Mouse (Mus musculus) bone marrow, adult 2 months (tissue): Measurements from ENCODE around the gene Rhbdl1. TPM values are rescaled to one million over a fixed set of nuclear protein-coding genes. Genes with fewer than 3 reads are reported as not detected.
A peak's percentile ranks its signal among the peaks of the same experiment; 100 is the strongest.
"Not testable (repeated sequence)": the region's sequence is repeated elsewhere in the genome, so short reads cannot be mapped to it uniquely, and the experiment has no call there.

ENCODE experiments used
- H3K27ac ChIP-seq: fragments of 200-500 bp; 2 replicates; pipeline ENCODE4 v1.5.1; 2012; ENCODE audit warnings: low read depth, mild to moderate bottlenecking, control low read depth, inconsistent platforms, low read length; ENCODE audit not compliant: control insufficient read depth, poor library complexity, insufficient read depth
- H3K4me1 ChIP-seq: fragments of 200-500 bp; 2 replicates; pipeline ENCODE4 v1.6.1; 2011; ENCODE audit warnings: low read length; ENCODE audit not compliant: control insufficient read depth, insufficient read depth
- H3K4me3 ChIP-seq: fragments of 200-500 bp; replicated peaks from 2 replicates; pipeline ENCODE3; 2011; ENCODE audit warnings: mild to moderate bottlenecking, low read depth, low read length, control low read depth; ENCODE audit not compliant: control insufficient read depth
- CTCF ChIP-seq: fragments of 200-500 bp; IDR thresholded peaks from 2 replicates; pipeline ENCODE4 v1.5.1; 2011; ENCODE audit warnings: low read length, control low read depth; ENCODE audit not compliant: control insufficient read depth, insufficient read depth
- POLR2A ChIP-seq: fragments of 200-500 bp; IDR thresholded peaks from 2 replicates; pipeline ENCODE4 v1.6.1; 2011; ENCODE audit warnings: low read depth, mild to moderate bottlenecking, control low read depth, low read length, borderline replicate concordance; ENCODE audit not compliant: control insufficient read depth
- WGBS: fragments of 180-500 bp; shearing (Covaris S2); methylation state at CpG from one replicate; pipeline ENCODE4 v1.1.7; 2018; 5-methylcytosine and 5-hydroxymethylcytosine counted together
- polyA plus RNA-seq: library from polyadenylated mRNA; stranded (reverse); fragments of >200 nt; gene quantifications from 2 replicates; pipeline ENCODE4 v1.2.4, GENCODE M21; 2011; ENCODE audit warnings: low replicate concordance; ENCODE audit not compliant: missing spikeins, insufficient read depth, insufficient read length

Rhbdl1 gene
- polyA plus RNA-seq, 1 experiment = 10.7 TPM

DNA sequence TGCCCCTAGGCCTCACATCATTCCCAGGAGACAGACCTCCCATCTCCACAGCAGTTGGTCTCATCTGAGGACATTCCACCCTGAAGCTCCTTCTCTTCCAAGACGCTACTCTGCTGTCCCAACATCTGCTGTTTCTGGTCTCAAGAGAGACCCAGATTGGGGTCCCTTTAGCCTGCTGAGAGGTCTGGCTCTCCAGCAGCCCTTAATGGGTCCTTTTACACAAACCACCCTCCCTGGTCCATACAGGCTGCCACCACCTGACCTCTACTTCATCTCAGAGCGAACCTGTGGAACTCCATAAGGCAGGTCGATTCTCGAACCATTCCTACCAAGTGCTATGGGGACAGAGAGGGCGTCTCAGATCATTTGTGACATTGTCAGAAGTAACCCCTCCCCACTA, 29.1 kb downstream of the Rhbdl1 start:
- Histone ChIP-seq H3K4me3 (no peak overlapping the region), H3K4me1 (no peaks in the 10 kb centered on the region), H3K27ac (no peak overlapping the region)
- 41% methylated on average over 5 of the region's 5 CpGs for WGBS
- TF ChIP-seq CTCF = no peak
- no peak for TF ChIP-seq POLR2A

DNA sequence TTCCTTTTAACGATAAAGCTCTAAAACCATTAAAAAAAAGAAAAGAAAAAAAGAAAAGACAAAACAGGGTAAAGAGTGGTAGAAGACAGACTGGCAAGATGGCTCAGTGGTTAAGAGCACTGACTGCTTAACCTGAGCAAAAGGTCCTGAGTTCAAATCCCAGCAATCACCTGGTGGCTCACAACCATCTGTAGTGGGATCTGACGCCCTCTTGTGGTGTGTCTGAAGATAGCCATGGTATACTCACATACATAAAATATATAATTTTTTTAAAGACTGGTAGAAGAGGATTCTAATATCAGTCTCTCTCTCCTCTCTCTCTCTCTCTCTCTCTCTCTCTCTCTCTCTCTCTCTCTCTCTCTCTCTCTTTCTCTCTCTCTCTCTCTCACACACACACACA, 29.6 kb downstream of the Rhbdl1 start:
- WGBS = 21% methylated on average over 2 of the region's 2 CpGs
- not testable (repeated sequence) for H3K27ac ChIP-seq, H3K4me3 ChIP-seq, H3K4me1 ChIP-seq

DNA sequence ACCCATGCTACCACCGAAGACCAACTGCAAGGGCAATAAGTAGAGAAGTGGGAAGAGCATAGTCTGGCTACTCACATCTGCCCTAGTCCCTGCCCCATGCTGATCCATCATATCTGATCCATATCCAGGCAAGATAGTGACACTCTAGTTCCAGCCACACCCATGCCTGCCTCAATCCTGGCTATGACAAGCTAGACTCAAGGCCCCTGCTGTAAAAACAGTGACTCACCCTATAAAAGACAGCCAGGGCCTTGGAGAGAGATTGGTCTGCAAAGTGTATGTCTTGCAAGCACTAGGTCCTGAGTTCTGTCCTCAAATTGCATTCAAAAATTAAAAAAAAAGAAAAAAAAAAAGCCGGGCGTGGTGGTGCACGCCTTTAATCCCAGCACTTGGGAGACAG, 30.6 kb downstream of the Rhbdl1 start:
- Histone ChIP-seq H3K4me1 (no peaks in the 10 kb centered on the region), H3K4me3 (no peak overlapping the region), H3K27ac (no peak overlapping the region)
- WGBS = 64% methylated on average over 4 of the region's 4 CpGs
- TF ChIP-seq POLR2A (no peak), CTCF (no peak)

DNA sequence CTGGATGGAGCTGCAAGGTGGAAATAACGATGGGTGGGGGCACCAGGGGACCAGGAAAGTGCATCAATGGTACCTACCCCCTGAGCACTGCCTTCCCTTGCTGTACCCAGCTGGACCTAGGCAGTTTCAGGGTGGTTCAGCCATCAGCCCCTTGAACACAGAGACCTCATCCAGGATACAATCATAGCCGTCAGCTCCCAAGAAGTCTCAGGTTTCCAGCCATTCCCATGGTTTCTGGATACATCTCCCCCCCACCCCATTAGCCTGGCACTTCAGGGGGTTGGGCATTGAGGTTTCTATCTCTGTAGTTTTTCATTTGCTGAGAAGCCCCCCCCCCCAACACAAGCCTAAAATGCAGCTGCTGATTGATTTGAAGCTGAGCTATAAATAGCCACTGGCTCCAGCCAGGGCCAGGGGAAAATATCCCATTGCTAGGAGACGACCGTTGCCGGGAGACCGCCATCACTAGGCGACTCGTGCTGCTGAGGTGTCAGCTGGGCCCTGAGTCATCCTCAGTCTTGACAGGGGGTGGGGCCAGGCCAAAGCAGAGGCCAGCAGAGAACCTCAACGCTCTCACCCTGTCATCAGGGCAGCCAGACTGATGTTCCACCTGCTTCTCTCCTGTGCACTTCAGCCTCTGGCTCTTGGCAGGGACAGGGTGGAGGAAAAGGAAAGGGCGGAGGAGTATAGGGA, 34.1 kb downstream of the Rhbdl1 start:
- 16% methylated on average over 10 of the region's 10 CpGs for WGBS

DNA sequence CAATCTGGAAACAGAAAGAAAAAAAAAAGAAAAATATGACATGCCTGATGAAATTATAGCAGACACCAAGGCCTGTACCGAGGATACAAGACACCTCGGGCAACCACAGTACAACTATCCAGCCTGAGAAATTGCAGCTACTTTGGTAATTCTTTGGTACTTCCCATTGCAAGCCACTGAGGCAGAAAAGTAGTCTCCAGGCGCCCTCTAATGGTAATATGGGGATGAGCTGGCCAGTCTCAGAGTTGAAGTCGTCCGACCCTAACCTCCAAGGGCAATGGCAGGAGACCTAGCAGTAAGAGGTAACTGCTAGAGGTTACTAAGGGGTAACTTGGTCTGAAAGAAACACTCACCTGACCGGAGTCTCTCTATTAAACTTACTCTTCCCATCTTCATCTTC, 36.1 kb downstream of the Rhbdl1 start:
- WGBS = 5% methylated on average over 6 of the region's 6 CpGs
- Histone ChIP-seq H3K27ac (no peak overlapping the region), H3K4me1 (peaks cover 1% of the 10 kb centered on the region), H3K4me3 (no peak overlapping the region)
- peak; percentile 75 for TF ChIP-seq CTCF
- no peak for TF ChIP-seq POLR2A

More for the DNA sequence above, 34.1 kb downstream of the Rhbdl1 start:
- TF ChIP-seq CTCF (no peak), POLR2A (no peak)
- Histone ChIP-seq H3K27ac (no peak overlapping the region), H3K4me1 (no peaks in the 10 kb centered on the region), H3K4me3 (no peak overlapping the region)

DNA sequence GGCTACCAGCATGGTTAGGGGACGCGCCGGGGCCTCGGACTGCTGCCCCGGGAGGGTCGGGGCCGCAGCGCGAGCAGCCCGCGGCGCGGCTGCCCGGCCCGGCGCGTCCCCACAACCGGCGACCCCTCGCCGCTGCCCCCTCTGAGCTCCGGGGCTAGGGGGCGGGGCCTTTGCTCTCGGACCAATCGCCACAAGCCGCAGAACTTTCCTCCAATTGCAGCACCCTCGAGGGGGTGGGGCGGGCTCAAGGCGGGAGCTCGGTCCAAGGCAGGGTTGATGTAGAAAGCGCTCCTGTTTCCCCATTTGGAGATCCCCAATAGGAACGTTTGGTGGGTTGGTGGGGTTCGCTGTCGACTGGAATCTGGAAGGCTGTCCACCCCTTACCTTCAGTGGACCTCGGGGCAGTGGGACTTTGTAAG, 40.1 kb downstream of the Rhbdl1 start, which contains the start of gene Metrn:
Gene Metrn (minus strand): TSS at position 186 of the 419 bp plus-strand sequence.
- TF ChIP-seq CTCF (no peak), POLR2A (peak; percentile 7; the same call in 1 of the 2 replicates)
- H3K27ac ChIP-seq = peak within 1 kb of the TSS; percentile 22; the same call in 1 of the 2 replicates
- H3K4me3 ChIP-seq = peak within 1 kb of the TSS; percentile 67
- WGBS = under 1% methylated on average over 35 of the region's 35 CpGs
- H3K4me1 ChIP-seq = peaks cover 5% of the 10 kb centered on the region

DNA sequence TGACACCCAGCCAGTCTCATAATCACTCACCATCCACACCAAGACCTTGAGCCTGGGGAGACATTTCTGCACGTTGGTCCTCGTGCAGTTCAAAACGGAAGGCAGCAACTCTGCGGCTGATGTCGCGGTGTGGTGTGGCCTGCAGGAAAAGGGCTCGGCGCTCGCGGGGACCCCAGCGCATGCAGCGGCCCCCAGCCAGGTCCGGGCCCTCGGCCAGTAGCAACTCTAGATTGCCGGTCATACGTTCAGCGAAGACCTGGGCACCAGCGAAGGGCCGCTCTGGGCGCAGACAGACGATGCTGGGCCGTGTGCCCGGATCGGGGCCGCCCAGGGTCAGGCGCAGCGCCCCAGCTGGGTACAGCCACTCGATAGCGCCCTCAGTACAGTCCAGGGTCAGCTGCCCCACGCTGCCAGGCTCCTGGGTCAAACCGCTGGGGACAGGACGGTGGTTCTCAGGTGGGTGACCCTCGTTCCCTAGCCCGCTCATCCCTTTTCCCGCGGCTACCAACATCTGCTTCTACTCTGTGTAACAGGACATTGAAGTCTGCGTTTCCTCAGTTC, 40.8 kb downstream of the Rhbdl1 start:
- under 1% methylated on average over 37 of the region's 37 CpGs for WGBS
- TF ChIP-seq CTCF (no peak), POLR2A (no peak)
- Histone ChIP-seq H3K27ac (peak overlapping the region; percentile 22; the same call in 1 of the 2 replicates), H3K4me1 (peaks cover 6% of the 10 kb centered on the region), H3K4me3 (peak overlapping the region; percentile 67)

DNA sequence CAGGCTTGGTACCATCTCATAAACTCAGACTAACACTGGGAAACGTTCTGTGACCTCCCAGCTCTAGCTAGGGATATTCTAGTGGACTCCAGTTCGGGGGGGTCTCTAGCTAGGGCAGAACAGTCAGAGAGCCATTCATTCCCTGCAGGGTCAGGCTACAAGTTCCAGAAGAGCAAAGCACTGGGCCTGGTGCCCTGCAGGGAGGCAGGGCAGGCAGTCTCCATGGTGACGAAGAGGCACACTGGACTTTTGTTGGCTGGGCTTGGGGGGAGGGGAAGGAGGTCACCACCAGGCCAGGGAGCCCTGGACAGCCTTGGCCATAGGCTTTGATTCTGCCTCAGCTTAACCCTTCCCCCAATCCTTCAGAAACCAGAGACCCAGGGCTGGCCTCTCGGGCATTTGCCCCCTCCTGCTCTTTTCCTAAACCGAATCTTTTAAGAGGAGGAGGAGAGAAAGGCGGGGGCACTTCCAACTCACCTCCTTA, 41.4 kb downstream of the Rhbdl1 start, which contains the start of gene AC134908.4:
Gene AC134908.4 (minus strand): TSS at position 51 of the 484 bp plus-strand sequence.
- TF ChIP-seq CTCF (no peak), POLR2A (no peak)
- WGBS = 54% methylated on average over 6 of the region's 6 CpGs
- H3K4me3 ChIP-seq = peak within 1 kb of the TSS; percentile 67
- peaks cover 7% of the 10 kb centered on the region for H3K4me1 ChIP-seq
- H3K27ac ChIP-seq = peak within 1 kb of the TSS; percentile 22; the same call in 1 of the 2 replicates

DNA sequence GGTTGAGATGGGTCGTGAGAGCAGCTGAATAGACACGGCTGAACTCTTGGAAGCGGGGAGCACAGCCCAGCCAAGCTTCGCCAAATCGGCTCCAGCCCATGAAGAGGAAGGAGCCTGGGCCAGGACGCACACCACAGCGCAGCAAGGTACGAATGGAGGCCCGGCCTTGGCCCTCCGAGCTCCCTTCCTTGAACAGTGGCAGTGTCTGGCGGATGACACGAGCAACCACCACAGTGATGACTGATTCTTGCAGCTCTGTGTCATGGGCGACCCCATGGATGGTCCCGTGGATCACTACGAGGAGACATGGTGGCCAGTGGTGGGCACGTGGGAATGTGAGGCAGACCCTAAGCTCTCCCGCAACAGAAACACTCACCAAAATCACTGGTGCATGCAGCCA, 42.1 kb downstream of the Rhbdl1 start:
- no peak overlapping the region for H3K27ac ChIP-seq
- peaks cover 7% of the 10 kb centered on the region for H3K4me1 ChIP-seq
- no peak overlapping the region for H3K4me3 ChIP-seq
- WGBS = 89% methylated on average over 17 of the region's 17 CpGs
- TF ChIP-seq POLR2A = peak; percentile 15; the same call in 1 of the 2 replicates
- no peak for TF ChIP-seq CTCF
